Mouse (Mus musculus) liver, adult (tissue): ENCODE measurements around the gene Nol4l.

Experiments
- GATA4 ChIP-seq: IDR thresholded peaks from 2 replicates; pipeline ENCODE4 v1.6.1; 2014; ENCODE audit warnings: mild to moderate bottlenecking, low read length; ENCODE audit not compliant: insufficient replicate concordance

Nol4l gene

DNA sequence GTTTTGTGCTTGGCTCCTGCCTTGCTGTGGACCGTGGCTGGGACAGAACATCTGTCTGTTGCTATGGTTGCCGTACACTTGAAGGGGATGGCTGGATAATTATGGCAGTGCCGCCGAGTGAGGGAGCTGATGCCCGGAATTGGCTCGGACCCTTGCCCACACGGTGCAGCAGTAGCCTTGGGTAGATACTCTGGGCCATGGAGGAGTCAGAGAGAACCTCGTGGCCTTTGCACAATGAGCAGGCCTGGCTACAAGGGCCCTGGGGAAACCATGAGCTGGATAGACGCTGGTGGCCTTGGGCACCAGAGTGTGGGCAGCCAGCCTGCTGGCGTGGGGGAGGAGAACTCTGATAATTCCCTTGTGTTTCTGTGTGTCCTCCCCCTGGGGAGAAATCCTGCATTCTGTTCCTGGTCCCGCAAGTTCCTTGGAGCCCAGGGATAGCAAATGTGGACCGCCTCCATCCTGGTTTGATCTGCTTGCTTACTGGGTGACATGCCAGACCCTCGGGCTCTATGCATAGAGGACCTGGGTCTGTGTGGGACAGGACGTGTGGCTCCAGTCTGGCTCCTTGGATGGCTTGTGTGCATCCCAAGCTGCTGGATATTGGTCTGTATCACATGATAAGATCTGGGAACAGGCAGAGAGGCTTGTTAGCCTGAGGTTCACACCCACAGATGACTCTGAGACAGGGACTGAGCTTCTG is 18.6 kb upstream of the Nol4l start:
- no peak for TF ChIP-seq GATA4

- no peak for TF ChIP-seq GATA4
These were observed 17.9 kb upstream of the Nol4l start for GRCm38 (mm10) chr2:153547633-153548032.

DNA sequence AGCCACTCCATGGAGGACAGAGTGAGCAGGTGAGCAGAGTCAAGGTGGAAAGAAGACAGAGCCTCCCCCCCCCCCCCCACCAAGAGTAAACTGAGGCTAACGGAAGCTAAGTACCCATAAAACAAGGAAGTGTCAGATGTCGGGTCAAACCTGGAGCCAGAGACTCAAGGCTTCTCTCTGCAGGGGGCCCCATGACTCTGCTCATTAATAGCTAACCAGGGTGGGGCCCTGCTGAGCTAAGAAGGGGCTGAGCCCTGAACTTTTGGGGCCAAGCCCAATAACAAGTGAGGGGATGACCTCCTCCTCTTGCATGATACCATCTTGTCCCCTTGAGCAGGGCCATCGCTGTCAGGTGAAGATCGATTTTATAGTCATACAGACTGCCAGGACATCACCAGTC is 17.2 kb upstream of the Nol4l start:
- no peak for TF ChIP-seq GATA4

- TF ChIP-seq GATA4: no peak
These were observed 16.7 kb upstream of the Nol4l start for GRCm38 (mm10) chr2:153546471-153546870.

GRCm38 (mm10) chr2:153544771-153545170 is 15.0 kb upstream of the Nol4l start:
- no peak for TF ChIP-seq GATA4

- no peak for TF ChIP-seq GATA4
These were observed 14.3 kb upstream of the Nol4l start for GRCm38 (mm10) chr2:153543911-153544730.

DNA sequence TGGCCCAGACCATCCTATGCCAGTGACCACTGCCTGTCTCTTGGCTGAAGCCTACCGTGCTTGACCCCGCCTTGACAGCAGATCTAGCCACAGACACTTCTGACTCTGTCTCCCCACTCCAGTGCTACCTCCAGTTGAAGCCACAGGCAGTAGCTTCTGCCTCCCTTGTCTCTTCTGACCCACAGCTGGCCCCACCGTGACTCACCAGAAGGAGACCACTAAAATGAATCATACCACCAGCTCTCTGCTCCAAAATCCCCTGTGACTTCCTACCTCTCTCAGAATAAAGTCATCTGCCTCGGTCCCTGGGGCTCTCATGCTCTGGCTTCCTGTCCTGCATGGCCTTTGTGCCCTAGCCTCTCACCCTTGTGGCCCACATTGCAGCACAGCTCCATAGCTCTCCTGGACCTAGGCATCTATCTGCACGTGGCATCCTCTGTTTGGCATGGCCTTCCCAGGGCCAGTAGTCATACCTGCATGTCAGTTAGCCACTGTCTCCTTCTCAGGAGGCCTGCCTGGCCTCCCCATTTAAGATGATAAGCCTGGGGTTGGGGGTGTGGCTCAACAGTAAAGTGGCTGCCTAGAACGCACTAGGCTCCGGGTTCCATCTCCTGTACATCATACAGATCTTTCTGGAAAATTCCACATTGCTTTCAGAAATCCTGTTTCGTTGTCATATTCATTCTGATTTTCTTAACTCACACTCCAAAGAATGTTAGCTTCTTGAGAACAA is 13.3 kb upstream of the Nol4l start:
- no peak for TF ChIP-seq GATA4

DNA sequence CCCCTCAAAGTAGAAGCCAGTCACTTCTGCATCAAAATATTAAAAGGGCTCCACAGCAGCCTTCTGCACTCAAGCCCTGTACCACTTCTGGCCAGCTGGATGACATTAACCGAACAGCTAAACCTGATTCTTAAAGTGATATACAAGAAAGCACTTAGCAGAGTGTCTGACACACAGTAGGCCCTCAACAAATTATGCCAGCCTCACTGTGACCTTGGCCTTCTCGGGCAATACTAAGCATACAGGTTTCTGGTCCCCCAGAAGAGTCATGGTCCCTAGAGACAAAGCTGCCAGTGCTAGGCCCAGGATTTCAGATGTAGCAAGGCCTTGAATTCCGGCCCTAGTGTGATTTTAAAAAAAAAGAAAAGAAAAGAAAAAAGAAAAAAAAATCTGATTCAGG is 9.1 kb upstream of the Nol4l start:
- no peak for TF ChIP-seq GATA4

GRCm38 (mm10) chr2:153533981-153534380 is 4.2 kb upstream of the Nol4l start:
- TF ChIP-seq GATA4: no peak

- TF ChIP-seq GATA4: no peak
These were observed 1.2 kb upstream of the Nol4l start for GRCm38 (mm10) chr2:153530948-153531347.

GRCm38 (mm10) chr2:153529365-153529781 is 398 bp downstream of the Nol4l start:
- no peak for TF ChIP-seq GATA4

- TF ChIP-seq GATA4: no peak
These were observed 1.0 kb downstream of the Nol4l start for GRCm38 (mm10) chr2:153528571-153529364.

DNA sequence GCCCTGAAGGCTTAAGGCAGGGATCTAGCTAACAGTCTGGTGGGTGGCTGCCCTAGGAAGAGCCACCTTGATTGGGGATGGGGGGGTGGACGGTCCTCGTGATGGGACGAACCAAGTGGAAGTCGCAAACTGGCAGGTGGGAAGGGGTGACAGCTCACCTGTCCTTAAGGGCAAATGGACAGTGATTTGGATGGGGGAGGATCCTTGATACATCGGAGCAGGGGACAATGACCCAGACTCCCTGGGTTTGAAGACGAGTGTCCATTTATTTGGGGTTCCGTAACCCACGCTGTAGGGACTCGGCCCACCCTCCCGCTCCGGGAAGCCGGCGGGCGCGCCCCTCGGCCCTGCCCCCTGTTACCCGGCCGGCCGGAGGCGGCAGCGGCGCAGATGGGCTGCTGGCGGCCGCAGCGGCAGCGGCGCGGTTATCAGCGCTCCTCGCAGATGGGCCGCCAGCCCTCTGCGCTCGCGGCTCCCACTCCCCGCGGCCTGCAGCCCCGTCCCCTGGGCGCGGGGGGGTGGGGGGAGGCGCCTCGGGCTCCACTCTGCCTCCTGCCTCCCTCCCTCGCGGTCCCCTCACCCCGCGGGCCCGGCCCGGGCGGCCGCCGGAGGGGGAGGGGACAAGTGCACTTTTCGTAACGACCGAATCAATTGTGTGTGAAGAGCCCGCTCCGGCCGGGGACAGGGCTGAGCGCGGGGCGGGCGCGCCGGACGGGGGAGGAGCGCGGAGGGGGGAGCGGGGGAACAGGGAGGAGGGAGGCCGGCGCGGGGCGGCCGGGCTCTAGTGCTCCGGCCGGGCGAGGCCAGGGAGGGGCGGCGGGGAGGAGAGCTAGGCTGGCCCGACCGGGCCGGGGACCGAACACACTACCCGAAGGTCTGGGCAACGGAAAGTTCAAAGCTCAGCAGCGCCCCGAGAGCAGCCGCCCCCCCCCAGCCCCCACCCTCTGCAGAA is 1.9 kb downstream of the Nol4l start:
- no peak for TF ChIP-seq GATA4
